Mouse (Mus musculus) MEL (cell line): Measurements from ENCODE around the gene Trpv3.

Experiments used
- CTCF ChIP-seq, 3 experiments: IDR thresholded peaks in 2 of 3; conservative IDR thresholded peaks in 1 of 3; 2 replicates each; pipeline ENCODE4 v1.5.1; 2011 to 2012; ENCODE audit warnings: low read length in 3 of 3, low read depth in 2 of 3, mild to moderate bottlenecking in 2 of 3, improper control_type of control experiment in 1 of 3, inconsistent platforms in 1 of 3, mixed read lengths in 1 of 3, moderate library complexity in 1 of 3; ENCODE audit not compliant: control insufficient read depth in 1 of 3, insufficient read depth in 1 of 3, poor library complexity in 1 of 3, severe bottlenecking in 1 of 3
- POLR2A ChIP-seq, 2 experiments: IDR thresholded peaks; 2 replicates each; pipeline ENCODE4 v1.6.1; 2011 to 2012; ENCODE audit warnings: low read length in 2 of 2, mild to moderate bottlenecking in 2 of 2, control low read depth in 1 of 2, improper control_type of control experiment in 1 of 2, low read depth in 1 of 2, moderate library complexity in 1 of 2; ENCODE audit not compliant: control insufficient read depth in 1 of 2, insufficient read depth in 1 of 2, poor library complexity in 1 of 2
- ZMIZ1 ChIP-seq: IDR thresholded peaks from 2 replicates; pipeline ENCODE4 v1.6.1; 2012; ENCODE audit warnings: low read depth, mild to moderate bottlenecking, inconsistent platforms, low read length, improper control_type of control experiment, moderate library complexity

DNA sequence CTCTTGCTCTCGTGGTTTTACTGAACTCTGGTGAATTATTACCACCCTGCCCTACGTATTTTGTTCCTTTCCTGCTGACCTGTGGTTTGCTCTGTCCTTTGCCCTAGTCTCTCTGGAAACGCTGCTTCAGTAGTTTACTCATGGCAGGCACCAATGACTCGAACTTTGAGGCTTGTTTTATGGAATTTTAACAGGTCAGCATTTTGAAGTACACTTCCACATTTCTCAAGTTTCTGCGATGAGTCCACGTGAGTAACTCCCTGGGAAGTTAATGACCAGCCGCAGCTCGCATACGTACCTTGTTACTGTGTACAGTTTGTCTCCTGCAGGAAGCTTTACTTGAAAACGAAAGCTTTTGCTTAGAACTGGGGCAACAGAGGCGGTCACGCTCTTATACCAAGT lies 59.3 kb downstream of the Trpv3 start:
- TF ChIP-seq CTCF (IDR thresholded peaks at IDR 0.05 in 2 of 3, conservative IDR thresholded peaks at IDR 0.05 in 1 of 3; ENCODE audit: control insufficient read depth in 1 of 3, insufficient read depth in 1 of 3, low read depth in 2 of 3, low read length in 3 of 3, poor library complexity in 1 of 3, severe bottlenecking in 1 of 3): no peak
- TF ChIP-seq ZMIZ1: no peak
- no peak for TF ChIP-seq POLR2A (IDR thresholded peaks at IDR 0.05; ENCODE audit: control insufficient read depth in 1 of 2, insufficient read depth in 1 of 2, low read depth in 1 of 2, low read length in 2 of 2, poor library complexity in 1 of 2)
